10 mouse cellular contexts compared by ENCODE assay signal in the genomic region with DNA sequence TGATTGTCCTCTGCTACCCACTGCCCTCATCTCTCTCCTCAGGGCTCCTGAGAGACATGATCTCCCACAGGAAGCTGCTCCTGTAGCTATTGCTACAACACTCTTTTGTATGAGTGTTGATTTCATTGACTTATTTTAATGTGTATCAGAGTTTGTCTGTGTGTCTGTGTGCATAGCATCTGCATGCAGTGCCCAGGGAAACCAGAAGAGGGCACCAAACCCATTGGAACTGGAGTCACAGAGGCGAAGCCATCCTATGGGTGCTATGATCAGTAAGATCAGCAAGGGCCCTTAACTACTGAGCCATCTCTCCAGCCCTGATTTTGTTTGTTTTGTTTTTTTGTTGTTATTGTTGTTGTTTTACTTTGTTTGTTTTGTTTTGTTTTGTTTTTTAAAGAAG. TPM values are rescaled to one million over a fixed set of nuclear protein-coding genes. Genes with fewer than 3 reads are reported as not detected.
DNase-seq lines count a peak whose midpoint lies in the region; ATAC-seq and TF ChIP-seq lines count a peak whose summit lies in the region.
"Had no signal": no experiment of that assay in that cellular context is flagged by ENCODE, and none has a peak within 500 bp of the region (broad histone marks: within the 10 kb centered on the region; RNA-seq: fewer than 3 reads in every experiment).

No protein-coding gene starts in this region.

- H3K27me3 ChIP-seq in thymus, adult 2 months (ENCODE audit: control insufficient read depth, insufficient read depth, low read length): no peaks in the 10 kb centered on the region
- no peaks in the 10 kb centered on the region for H3K27me3 ChIP-seq in limb, embryonic 11.5 days (ENCODE audit: control insufficient read depth, insufficient read depth, low read length)
- H3K27me3 ChIP-seq in small intestine, adult 2 months (ENCODE audit: control insufficient read depth, insufficient read depth, low read length): no peaks in the 10 kb centered on the region

- no peaks in the 10 kb centered on the region for H3K36me3 ChIP-seq in thymus, adult 2 months (ENCODE audit: control insufficient read depth, insufficient read depth, low read length)
- no peaks in the 10 kb centered on the region for H3K36me3 ChIP-seq in limb, embryonic 11.5 days (ENCODE audit: control insufficient read depth, insufficient read depth, low read length)
- H3K36me3 ChIP-seq in small intestine, adult 2 months (ENCODE audit: control insufficient read depth, insufficient read depth, low read length): no peaks in the 10 kb centered on the region

- WGBS in thymus, adult 2 months: 62% methylated on average over 1 of the region's 1 CpGs
- WGBS in limb, embryonic 11.5 days: 42% methylated on average over 1 of the region's 1 CpGs
- 31% methylated on average over 1 of the region's 1 CpGs for WGBS in small intestine, adult 2 months

- H3K4me1 ChIP-seq in thymus, adult 2 months (replicated peaks; ENCODE audit: control insufficient read depth, insufficient read depth, low read length): no peaks in the 10 kb centered on the region
- H3K4me1 ChIP-seq in limb, embryonic 11.5 days (ENCODE audit: control insufficient read depth, insufficient read depth, low read length): no peaks in the 10 kb centered on the region
- H3K4me1 ChIP-seq in small intestine, adult 2 months (ENCODE audit: control insufficient read depth, insufficient read depth, insufficient read length, low read length): no peaks in the 10 kb centered on the region

- no peak for TF ChIP-seq CTCF in thymus, adult 2 months (IDR thresholded peaks at IDR 0.05; ENCODE audit: borderline replicate concordance, control insufficient read depth, extremely low read depth, insufficient read depth, low read length, poor library complexity)
- TF ChIP-seq CTCF in small intestine, adult 2 months (IDR thresholded peaks at IDR 0.05; ENCODE audit: extremely low read depth, insufficient read length, insufficient replicate concordance, low read depth, low read length): peak; percentile 76; the same call in 1 of the 2 replicates

- no peaks in the 10 kb centered on the region for H3K9me3 ChIP-seq in limb, embryonic 11.5 days (ENCODE audit: control insufficient read depth, low read length)

- intact Hi-C loops in heart, postnatal 36 days (cut with DNase I): no loop called here

- no peak for ATAC-seq in limb, embryonic 11.5 days (ENCODE audit: insufficient number of reproducible peaks, low FRiP score, low TSS enrichment, low read depth)

- DNase-seq in heart, postnatal 36 days: peak; percentile 26 to 60
- DNase-seq in heart, adult 9 months (ENCODE audit: low spot score in 2 of 2): no peak
- peak; percentile 60 for DNase-seq in thymus, adult 2 months
- no peak for DNase-seq in thymus, adult 18-20 months
- DNase-seq in c-Kit-negative CD71-positive TER-119-positive erythroid progenitor cells, embryonic 14.5 days (ENCODE audit: low read depth, low spot score): peak; percentile 38
- peak; percentile 83 for DNase-seq in limb, embryonic 11.5 days (ENCODE audit: low spot score)
- DNase-seq in urinary bladder, postnatal 4 days (ENCODE audit: low spot score in 2 of 2): no peak

- no peak overlapping the region for H3K4me2 ChIP-seq in limb, embryonic 11.5 days (ENCODE audit: low read depth, severe bottlenecking)

- H3K9ac ChIP-seq in limb, embryonic 11.5 days (ENCODE audit: low read length): no peak overlapping the region

- no peak overlapping the region for H3K4me3 ChIP-seq in thymus, adult 2 months (ENCODE audit: control insufficient read depth, insufficient read depth, low read length)
- H3K4me3 ChIP-seq in limb, embryonic 11.5 days (ENCODE audit: low read depth, low read length): no peak overlapping the region
- no peak overlapping the region for H3K4me3 ChIP-seq in small intestine, adult 2 months (ENCODE audit: low read depth, low read length)

- no peak for TF ChIP-seq POLR2A in thymus, adult 2 months (IDR thresholded peaks at IDR 0.05; ENCODE audit: control insufficient read depth, extremely low read depth, insufficient read depth, low read length, poor library complexity)
- no peak for TF ChIP-seq POLR2A in small intestine, adult 2 months (IDR thresholded peaks at IDR 0.05; ENCODE audit: low read depth, low read length)

- H3K27ac ChIP-seq in thymus, adult 2 months (ENCODE audit: control insufficient read depth, insufficient read depth, low read length): no peak overlapping the region
- H3K27ac ChIP-seq in limb, embryonic 11.5 days (replicated peaks; ENCODE audit: low read depth, low read length): no peak overlapping the region
- no peak overlapping the region for H3K27ac ChIP-seq in small intestine, adult 2 months (ENCODE audit: insufficient read depth, low read depth, low read length)

RNA-seq across cellular contexts. Expression of a gene that starts 7.2 kb away (rescaled TPM):
- total RNA-seq in heart, postnatal 36 days (2021): not detected
- polyA plus RNA-seq in thymus, adult 2 months (2012; rRNA removed): 0.31 and 0.40 TPM in 2 replicates
- polyA plus RNA-seq in limb, embryonic 11.5 days (2014; fragmentation: Nextera tagmentation; extraction: Ambion mirVana): 0.09 and 0.34 TPM in 2 replicates
- polyA plus RNA-seq in small intestine, adult 2 months (2012; rRNA removed): 0.14 TPM in 1 of 2 replicates, not detected in the other
- polyA plus RNA-seq: frontal cortex, adult 2 months; lung, embryonic 16.5 days had no signal

RNA-seq across cellular contexts. Expression of a gene that starts 42.6 kb away (rescaled TPM):
- total RNA-seq in heart, postnatal 36 days (2021): 100 to 1,000 TPM; 106 to 108 TPM
- polyA plus RNA-seq in thymus, adult 2 months (2012; rRNA removed): 296 and 344 TPM in 2 replicates
- 2,196 and 2,311 TPM in 2 replicates for polyA plus RNA-seq in limb, embryonic 11.5 days (2014; fragmentation: Nextera tagmentation; extraction: Ambion mirVana)
- polyA plus RNA-seq in small intestine, adult 2 months (2012; rRNA removed): 223 and 498 TPM in 2 replicates

RNA-seq across cellular contexts. Expression of a gene that starts 45.1 kb away (rescaled TPM):
- total RNA-seq in heart, postnatal 36 days (2021): not detected
- polyA plus RNA-seq in thymus, adult 2 months (2012; rRNA removed): 0.05 TPM in 1 of 2 replicates, not detected in the other
- not detected in 2 replicates for polyA plus RNA-seq in limb, embryonic 11.5 days (2014; fragmentation: Nextera tagmentation; extraction: Ambion mirVana)
- 47.2 and 68.9 TPM in 2 replicates for polyA plus RNA-seq in small intestine, adult 2 months (2012; rRNA removed)
- polyA plus RNA-seq: frontal cortex, adult 2 months; lung, embryonic 16.5 days had no signal

Comparison
In these comparisons a context has a peak if more than half of its experiments do, and no peak if none do; other contexts are left out.
1. DNase-seq: peak in heart, postnatal 36 days (2 of 2), thymus, adult 2 months (single experiment), c-Kit-negative CD71-positive TER-119-positive erythroid progenitor cells, embryonic 14.5 days (single experiment) and limb, embryonic 11.5 days (single experiment); none in heart, adult 9 months (0 of 2), thymus, adult 18-20 months (0 of 2) and urinary bladder, postnatal 4 days (0 of 2).
2. RNA of a gene that starts 45.1 kb away (polyA plus RNA-seq): 47.2 to 68.9 TPM in small intestine, adult 2 months; 0.05 TPM in thymus, adult 2 months and not detected in limb, embryonic 11.5 days; every median in the first group is over 10 times any median in the second.